Mouse (Mus musculus): ENCODE data around the gene Sec13. TPM values are rescaled to one million over a fixed set of nuclear protein-coding genes. Genes with fewer than 3 reads are reported as not detected.
"Not testable (repeated sequence)": the region's sequence is repeated elsewhere in the genome, so short reads cannot be mapped to it uniquely, and the experiment has no call there.

The Sec13 gene
- total RNA-seq, 2 experiments from 2014 or later: 60.0 to 74.1 TPM

GRCm38 (mm10) chr6:113741425-113741824 is 882 bp upstream of the Sec13 start:
- no peak overlapping the region for H3K4me3 ChIP-seq
- intact Hi-C loops (cut with DNase I): loop anchor here (5.0 kb wide), 1 partner anchor 104 kb away; the partner anchor contains the start of gene Irak2
- no peak for DNase-seq
- H3K27ac ChIP-seq: no peak overlapping the region
- TF ChIP-seq CTCF (IDR thresholded peaks at IDR 0.05): no peak

GRCm38 (mm10) chr6:113737318-113738046 is 3.1 kb downstream of the Sec13 start:
- Histone ChIP-seq H3K27ac (no peak overlapping the region), H3K4me3 (no peak overlapping the region)
- no peak for DNase-seq
- no peak for TF ChIP-seq CTCF (IDR thresholded peaks at IDR 0.05)
- intact Hi-C loops (cut with DNase I): no loop called here

- intact Hi-C loops (cut with DNase I): no loop called here
- no peak overlapping the region for H3K27ac ChIP-seq
- no peak for TF ChIP-seq CTCF (IDR thresholded peaks at IDR 0.05)
- H3K4me3 ChIP-seq: no peak overlapping the region
- DNase-seq: no peak
Measured at GRCm38 (mm10) chr6:113731296-113731695, 9.2 kb downstream of the Sec13 start.

- Histone ChIP-seq H3K27ac (no peak overlapping the region), H3K4me3 (no peak overlapping the region)
- DNase-seq: no peak
- intact Hi-C loops (cut with DNase I): no loop called here
- TF ChIP-seq CTCF (IDR thresholded peaks at IDR 0.05): no peak
Measured at GRCm38 (mm10) chr6:113728181-113728580, 12.4 kb downstream of the Sec13 start.

GRCm38 (mm10) chr6:113721061-113721460 is 19.5 kb downstream of the Sec13 start:
- no peak for DNase-seq
- Histone ChIP-seq H3K27ac (no peak overlapping the region), H3K4me3 (no peak overlapping the region)
- intact Hi-C loops (cut with DNase I): no loop called here
- no peak for TF ChIP-seq CTCF (IDR thresholded peaks at IDR 0.05)

- no peak for TF ChIP-seq CTCF (IDR thresholded peaks at IDR 0.05)
- intact Hi-C loops (cut with DNase I): no loop called here
- no peak for DNase-seq
- Histone ChIP-seq H3K4me3 (no peak within 1 kb of the TSS), H3K27ac (no peak within 1 kb of the TSS)
Measured at GRCm38 (mm10) chr6:113719878-113720277, 20.7 kb downstream of the Sec13 start, which contains the start of gene Ghrl. Gene Ghrl, minus strand, starts transcription at chr6:113719880.

- intact Hi-C loops (cut with DNase I): no loop called here
- TF ChIP-seq CTCF (IDR thresholded peaks at IDR 0.05): no peak
- Histone ChIP-seq H3K27ac (no peak overlapping the region), H3K4me3 (no peak overlapping the region)
- no peak for DNase-seq
Measured at GRCm38 (mm10) chr6:113717541-113717940, 23.0 kb downstream of the Sec13 start.

- intact Hi-C loops (cut with DNase I): no loop called here
- DNase-seq: no peak
- Histone ChIP-seq H3K4me3 (no peak overlapping the region), H3K27ac (no peak overlapping the region)
- no peak for TF ChIP-seq CTCF (IDR thresholded peaks at IDR 0.05)
Measured at GRCm38 (mm10) chr6:113714797-113715196, 25.7 kb downstream of the Sec13 start.

GRCm38 (mm10) chr6:113714276-113714675 is 26.3 kb downstream of the Sec13 start:
- no peak for TF ChIP-seq CTCF (IDR thresholded peaks at IDR 0.05)
- no peak for DNase-seq
- Histone ChIP-seq H3K4me3 (no peak overlapping the region), H3K27ac (no peak overlapping the region)
- intact Hi-C loops (cut with DNase I): no loop called here

- H3K27ac ChIP-seq; H3K4me3 ChIP-seq; intact Hi-C loops (cut with DNase I); DNase-seq: not testable (repeated sequence)
Measured at GRCm38 (mm10) chr6:113713389-113713788, 27.2 kb downstream of the Sec13 start.

- Histone ChIP-seq H3K27ac (no peak overlapping the region), H3K4me3 (no peak overlapping the region)
- no peak for TF ChIP-seq CTCF (IDR thresholded peaks at IDR 0.05)
- no peak for DNase-seq
- intact Hi-C loops (cut with DNase I): no loop called here
Measured at GRCm38 (mm10) chr6:113712718-113713117, 27.8 kb downstream of the Sec13 start.

- Histone ChIP-seq H3K4me3 (peak overlapping the region; percentile 96), H3K27ac (peak overlapping the region; percentile 95)
- no peak for DNase-seq
- no peak for TF ChIP-seq CTCF (IDR thresholded peaks at IDR 0.05)
- intact Hi-C loops (cut with DNase I): loop anchor here (5.0 to 10.0 kb wide), 2 partner anchors 60 to 163 kb away; partner anchors contain the start of genes Emc3, Fancd2 and Irak2
Measured at GRCm38 (mm10) chr6:113697222-113698205, 43.0 kb downstream of the Sec13 start.
